Mouse (Mus musculus): ENCODE measurements around the gene Cabp2. TPM values are rescaled to one million over a fixed set of nuclear protein-coding genes. Genes with fewer than 3 reads are reported as not detected.

Gene Cabp2
- not detected in 2 replicates for polyA plus RNA-seq (2021; fragmentation: Nextera tagmentation)
- long read RNA-seq, experiment 1: 0 reads
- long read RNA-seq, experiment 2: 0 reads

DNA sequence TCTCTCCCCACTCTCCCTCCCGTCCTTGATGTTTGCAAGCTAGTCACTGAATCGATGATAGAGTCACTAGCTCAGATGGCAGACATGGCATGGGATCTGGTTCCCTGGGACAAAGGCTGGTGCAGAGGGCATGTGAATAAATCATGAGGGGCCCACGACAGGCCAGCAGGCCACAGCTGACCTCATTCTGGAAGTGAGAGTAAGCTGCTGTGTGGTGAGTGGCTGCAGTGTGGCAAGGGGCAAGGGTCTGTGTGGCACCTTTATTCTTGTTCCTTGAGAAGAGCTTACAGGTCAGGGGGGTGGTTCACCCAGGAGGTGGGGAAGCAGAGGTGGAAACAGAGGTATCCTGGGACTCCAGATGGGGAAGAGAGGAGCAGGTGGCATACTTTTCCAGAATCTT, at the start of gene Cabp2:
Gene Cabp2, plus strand, starts transcription at position 185 of the 400 bp plus-strand sequence.

DNA sequence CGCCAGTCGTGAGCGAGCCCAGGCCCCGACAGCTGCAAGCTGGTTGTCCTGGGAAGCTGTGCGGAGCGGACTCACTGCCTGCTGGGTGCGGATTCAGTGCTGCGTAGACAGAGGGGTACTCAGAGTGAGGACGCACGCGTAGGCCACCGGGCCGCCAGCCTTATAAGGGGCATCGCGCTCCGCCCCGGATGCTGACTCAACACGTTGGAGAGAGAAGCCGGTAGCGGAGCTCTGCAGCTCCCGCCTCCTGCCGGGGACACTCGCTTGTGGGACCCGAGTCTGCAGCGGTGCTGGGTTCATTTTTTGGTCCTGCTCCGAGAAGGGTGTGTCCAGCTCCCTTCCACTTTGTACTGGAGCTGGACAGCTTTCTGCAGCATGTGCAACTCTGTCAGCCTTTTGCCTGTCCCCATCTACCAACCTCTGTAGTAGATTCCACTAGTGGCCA, 43.6 kb upstream of the Cabp2 start, which contains the start of gene Gstp1:
Gene Gstp1, minus strand, starts transcription at position 198 of the 445 bp plus-strand sequence.

DNA sequence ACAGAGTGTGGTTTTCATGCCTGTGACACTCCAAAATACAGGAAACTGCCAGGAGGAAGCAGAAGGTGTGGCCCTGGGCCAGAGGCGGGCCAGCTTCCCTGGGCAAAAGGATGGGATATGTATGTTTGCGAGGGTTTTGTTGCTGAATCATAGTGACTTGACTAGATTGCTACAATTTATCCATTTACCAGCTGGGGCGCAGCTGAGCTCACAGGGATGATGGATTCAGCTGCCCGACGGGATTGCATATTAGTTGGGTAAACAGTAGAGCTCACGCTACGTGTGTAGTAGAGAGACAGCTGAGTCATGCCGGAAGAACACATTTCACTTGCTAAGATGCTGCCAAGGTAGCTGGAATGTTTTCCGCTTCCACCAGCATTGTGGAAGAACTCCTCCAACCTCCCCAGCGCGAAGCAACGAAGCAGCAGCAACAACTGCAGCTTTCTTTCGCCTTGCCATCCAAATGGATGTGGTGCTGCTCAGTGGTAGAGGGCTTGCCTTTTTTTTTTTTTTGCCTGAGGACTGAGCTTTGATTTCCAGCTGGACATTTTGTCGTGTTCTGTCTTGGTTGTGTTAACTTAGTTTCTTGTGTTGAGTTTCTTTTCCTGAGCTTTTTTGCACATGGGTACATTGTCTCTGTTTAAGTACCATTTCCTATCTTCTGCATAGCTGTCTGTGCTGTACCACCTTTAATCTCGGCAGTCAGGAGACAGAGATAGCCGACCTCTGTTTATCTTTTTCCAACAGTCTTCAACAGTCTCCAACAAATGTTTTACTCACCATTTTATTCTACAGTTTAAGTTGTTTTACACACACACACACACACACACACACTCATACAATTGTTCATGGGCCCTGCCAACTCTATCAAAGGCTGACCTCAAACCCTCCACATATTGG, 35.2 kb upstream of the Cabp2 start, which contains the start of gene Gstp2:
Gene Gstp2, minus strand, starts transcription at position 58 of the 900 bp plus-strand sequence.

DNA sequence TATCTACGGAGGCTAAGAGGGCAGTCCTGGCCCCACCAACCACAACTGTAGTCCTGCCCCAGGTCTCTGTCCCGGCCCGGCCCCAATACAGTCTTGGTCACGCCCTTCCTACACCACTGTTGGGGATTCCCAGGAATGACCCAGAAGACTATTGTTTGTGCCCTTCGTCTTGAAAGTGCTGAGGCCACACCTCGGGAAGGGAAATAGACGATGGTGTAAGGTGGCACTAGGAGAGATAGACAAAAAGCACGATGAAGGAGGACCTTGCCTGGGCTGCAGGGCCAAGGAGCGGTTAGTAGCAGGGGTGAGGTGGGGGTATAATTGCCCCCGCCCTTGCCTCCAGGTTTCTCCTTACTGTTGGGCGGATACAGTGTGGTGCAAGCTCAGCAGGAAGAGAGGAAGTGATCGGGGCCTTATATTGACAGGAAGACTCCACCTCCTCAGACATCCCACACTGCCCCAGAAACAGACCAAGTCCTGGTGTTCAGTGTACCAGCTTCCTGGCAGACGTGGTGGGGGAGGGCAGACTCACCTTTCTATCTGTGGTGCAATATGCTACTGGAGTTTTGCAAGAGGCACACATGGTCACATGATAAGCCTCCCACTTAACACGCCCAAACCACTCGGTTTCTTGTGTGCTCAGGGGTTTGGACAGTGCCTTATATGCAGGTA, 22.2 kb upstream of the Cabp2 start, which contains the start of gene Gstp3:
Gene Gstp3, minus strand, starts transcription at position 501 of the 672 bp plus-strand sequence.

DNA sequence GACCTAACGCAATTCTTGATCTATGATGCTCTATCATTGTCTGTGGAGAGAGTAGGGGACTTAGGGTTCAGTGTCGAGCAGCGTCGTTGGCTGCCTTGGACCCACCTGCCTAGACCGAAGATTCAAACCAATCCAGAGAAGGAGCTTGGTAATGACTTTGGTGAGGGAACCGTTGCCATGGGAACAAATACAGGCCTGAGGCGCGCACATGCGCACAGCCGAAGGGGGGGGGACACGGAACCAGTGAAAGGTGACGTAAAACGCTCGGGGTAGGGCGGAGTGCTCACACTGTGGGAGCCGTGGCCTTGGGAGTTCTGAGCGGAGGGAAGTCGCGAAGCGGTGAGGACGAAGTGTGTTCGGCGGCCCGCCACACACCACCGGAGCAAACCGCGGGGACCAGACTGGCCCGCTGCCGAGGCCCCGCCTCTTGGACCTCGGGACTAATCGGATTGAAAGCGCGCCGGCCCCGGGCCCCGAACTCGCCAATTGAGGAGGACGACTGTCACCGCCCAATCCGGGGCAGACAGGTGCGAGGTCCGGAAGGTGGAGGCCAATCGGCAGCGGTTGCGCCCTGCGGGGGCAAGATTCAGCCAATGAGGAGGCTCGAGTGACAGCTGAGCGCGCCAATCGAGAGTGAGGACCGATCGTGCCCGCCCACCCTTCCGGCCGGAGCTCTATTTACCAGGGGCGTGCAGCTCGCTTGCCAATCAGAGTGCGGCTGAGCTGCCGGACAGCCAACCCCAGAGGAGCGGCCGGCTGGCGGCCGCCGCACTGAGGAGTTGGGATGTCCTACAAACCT, 15.5 kb downstream of the Cabp2 start, which contains the start of gene Cdk2ap2:
Gene Cdk2ap2, plus strand, starts transcription at position 541 of the 799 bp plus-strand sequence.

DNA sequence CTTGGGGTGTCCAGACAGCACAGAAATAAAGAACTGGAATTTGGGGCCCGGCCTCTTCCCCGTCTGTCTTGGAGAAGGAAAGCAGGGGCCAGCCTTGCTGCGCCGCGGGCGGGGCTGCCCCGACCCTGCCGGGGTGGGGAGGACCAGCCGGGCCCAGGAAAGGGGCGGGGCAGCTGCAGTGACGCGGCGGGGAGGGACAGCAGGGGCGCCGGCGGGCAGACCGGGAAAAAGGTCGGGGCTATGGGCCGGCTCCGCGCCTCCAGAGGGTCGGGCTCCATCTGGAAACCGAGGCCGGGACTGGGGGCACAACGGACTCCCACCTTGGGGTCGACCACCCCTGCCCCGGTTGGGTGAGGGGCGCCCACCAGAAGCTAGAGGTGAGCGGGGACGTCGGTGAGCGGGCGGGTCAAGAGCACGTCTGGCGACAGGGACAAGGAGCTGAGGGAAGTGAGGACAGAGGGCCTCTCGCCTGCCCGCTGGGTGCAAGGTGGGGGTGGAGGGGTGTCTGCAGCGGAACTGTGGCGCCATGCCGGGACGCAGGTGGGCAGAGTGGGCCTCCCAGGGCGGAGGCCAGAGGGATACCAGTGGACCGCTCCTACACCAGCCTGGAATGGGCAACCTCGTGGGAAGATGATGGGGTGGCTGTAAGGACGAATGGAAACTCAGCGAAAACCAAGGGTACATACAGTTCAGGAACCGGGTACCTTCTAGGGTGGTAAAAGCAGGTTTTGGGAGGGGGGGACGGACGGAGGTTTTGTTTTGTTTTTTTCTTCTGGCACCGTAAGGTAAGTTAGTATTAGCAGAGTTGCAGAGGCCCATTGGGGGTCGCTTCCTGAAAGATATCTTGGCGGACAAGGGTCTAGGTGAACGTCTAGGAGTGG, 18.7 kb downstream of the Cabp2 start, which contains the start of gene Pitpnm1:
Gene Pitpnm1, plus strand, starts transcription at position 162 of the 881 bp plus-strand sequence.

DNA sequence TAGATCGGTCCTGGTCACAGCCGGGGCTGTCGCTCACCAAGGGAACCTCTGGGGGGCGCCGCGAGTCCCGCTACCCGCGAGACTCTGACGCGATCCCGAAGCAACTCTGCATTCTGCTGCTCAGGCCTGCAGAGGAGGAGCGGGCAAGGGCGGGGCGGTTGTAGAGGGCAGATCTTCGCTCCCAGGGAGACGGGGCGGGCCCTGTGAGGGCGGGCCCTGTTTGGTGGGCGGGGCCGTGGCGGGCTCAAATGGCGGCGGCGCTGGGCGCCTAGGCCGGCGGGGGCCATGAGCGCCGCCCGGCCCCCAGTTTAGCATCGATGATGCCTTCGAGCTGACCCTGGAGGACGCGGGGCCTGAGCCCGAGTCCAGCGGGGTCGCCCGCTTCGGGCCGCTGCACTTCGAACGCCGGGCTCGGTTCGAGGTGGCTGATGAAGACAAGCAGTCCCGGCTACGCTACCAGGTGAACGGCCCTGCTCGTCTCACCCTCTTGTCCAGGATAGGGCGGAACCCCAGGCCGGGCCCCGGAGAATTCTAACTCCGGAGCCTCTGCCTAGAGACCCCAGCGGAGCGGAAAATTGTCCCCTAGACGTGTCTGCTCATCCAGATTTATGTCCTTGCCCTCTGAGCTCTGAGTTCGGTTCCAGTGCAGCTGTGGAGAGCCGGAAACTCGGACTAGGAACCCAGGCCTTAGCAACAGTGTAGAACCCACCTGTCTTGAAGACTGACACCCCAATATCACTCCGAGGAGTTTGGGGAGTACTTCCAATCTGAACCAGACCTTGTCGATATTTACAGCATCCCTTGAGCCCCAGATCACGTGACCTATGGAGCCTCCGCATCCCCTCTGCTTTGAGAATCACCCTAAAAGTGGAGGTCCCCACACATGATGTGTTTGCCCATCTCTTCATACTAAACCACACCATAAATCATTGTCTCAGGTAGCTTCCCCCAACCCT, 44.6 kb downstream of the Cabp2 start, which contains the start of gene Aip:
Gene Aip, minus strand, starts transcription at position 118 of the 956 bp plus-strand sequence.

Other genes starting within 250 kb of the Cabp2 start
- gene Chka, start 229.8 kb upstream of the Cabp2 start, polyA plus RNA-seq (2021; fragmentation: Nextera tagmentation): 19.4 and 20.0 TPM in 2 replicates
- gene Tcirg1, start 174.4 kb upstream of the Cabp2 start, polyA plus RNA-seq (2021; fragmentation: Nextera tagmentation): 3.9 and 4.3 TPM in 2 replicates
- 575 and 594 TPM in 2 replicates for gene Ndufs8, start 168.8 kb upstream of the Cabp2 start, polyA plus RNA-seq (2021; fragmentation: Nextera tagmentation)
- gene Aldh3b1, start 151.8 kb upstream of the Cabp2 start, polyA plus RNA-seq (2021; fragmentation: Nextera tagmentation): 7.0 and 8.7 TPM in 2 replicates
- 25.0 and 27.9 TPM in 2 replicates for gene Unc93b1, start 146.4 kb upstream of the Cabp2 start, polyA plus RNA-seq (2021; fragmentation: Nextera tagmentation)
- gene Aldh3b3, start 122.9 kb upstream of the Cabp2 start, polyA plus RNA-seq (2021; fragmentation: Nextera tagmentation): not detected in 2 replicates
- 2.3 and 2.5 TPM in 2 replicates for gene Aldh3b2, start 109.2 kb upstream of the Cabp2 start, polyA plus RNA-seq (2021; fragmentation: Nextera tagmentation)
- gene Acy3, start 95.0 kb upstream of the Cabp2 start, polyA plus RNA-seq (2021; fragmentation: Nextera tagmentation): 2.2 and 3.3 TPM in 2 replicates
- 0.10 TPM in 1 of 2 replicates, not detected in the other for gene Tbx10, start 88.8 kb upstream of the Cabp2 start, polyA plus RNA-seq (2021; fragmentation: Nextera tagmentation)
- 22.0 and 24.3 TPM in 2 replicates for gene Nudt8, start 81.0 kb upstream of the Cabp2 start, polyA plus RNA-seq (2021; fragmentation: Nextera tagmentation)
- 0.09 and 0.10 TPM in 2 replicates for gene Gm49405, start 81.0 kb upstream of the Cabp2 start, polyA plus RNA-seq (2021; fragmentation: Nextera tagmentation)
- gene Doc2g, start 78.3 kb upstream of the Cabp2 start, polyA plus RNA-seq (2021; fragmentation: Nextera tagmentation): 2.8 and 2.9 TPM in 2 replicates
- 448 and 464 TPM in 2 replicates for gene Ndufv1, start 68.8 kb upstream of the Cabp2 start, polyA plus RNA-seq (2021; fragmentation: Nextera tagmentation)
- 1,221 and 1,279 TPM in 2 replicates for gene Gstp1, start 43.6 kb upstream of the Cabp2 start, polyA plus RNA-seq (2021; fragmentation: Nextera tagmentation)
- gene Gstp2, start 35.6 kb upstream of the Cabp2 start, polyA plus RNA-seq (2021; fragmentation: Nextera tagmentation): 2.1 and 2.8 TPM in 2 replicates
- gene Gstp3, start 22.0 kb upstream of the Cabp2 start, polyA plus RNA-seq (2021; fragmentation: Nextera tagmentation): not detected in 2 replicates
- 59.8 and 62.1 TPM in 2 replicates for gene Cdk2ap2, start 15.6 kb downstream of the Cabp2 start, polyA plus RNA-seq (2021; fragmentation: Nextera tagmentation)
- gene Pitpnm1, start 18.4 kb downstream of the Cabp2 start, polyA plus RNA-seq (2021; fragmentation: Nextera tagmentation): 52.0 and 59.9 TPM in 2 replicates
- gene Aip, start 44.3 kb downstream of the Cabp2 start, polyA plus RNA-seq (2021; fragmentation: Nextera tagmentation): 204 and 212 TPM in 2 replicates
- gene Gpr152, start 58.2 kb downstream of the Cabp2 start, polyA plus RNA-seq (2021; fragmentation: Nextera tagmentation): not detected in 2 replicates
- 0.04 TPM in 1 of 2 replicates, not detected in the other for gene Cabp4, start 62.5 kb downstream of the Cabp2 start, polyA plus RNA-seq (2021; fragmentation: Nextera tagmentation)
- 101 and 105 TPM in 2 replicates for gene Coro1b, start 67.0 kb downstream of the Cabp2 start, polyA plus RNA-seq (2021; fragmentation: Nextera tagmentation)
- gene Ptprcap, start 72.0 kb downstream of the Cabp2 start, polyA plus RNA-seq (2021; fragmentation: Nextera tagmentation): 1.2 and 2.0 TPM in 2 replicates
- 7.5 and 9.5 TPM in 2 replicates for gene Rps6kb2, start 81.8 kb downstream of the Cabp2 start, polyA plus RNA-seq (2021; fragmentation: Nextera tagmentation)
- gene Carns1, start 93.9 kb downstream of the Cabp2 start, polyA plus RNA-seq (2021; fragmentation: Nextera tagmentation): 2.8 and 2.9 TPM in 2 replicates
- 0.19 TPM in 1 of 2 replicates, not detected in the other for gene Tbc1d10c, start 109.7 kb downstream of the Cabp2 start, polyA plus RNA-seq (2021; fragmentation: Nextera tagmentation)
- 345 and 357 TPM in 2 replicates for gene Ppp1ca, start 110.5 kb downstream of the Cabp2 start, polyA plus RNA-seq (2021; fragmentation: Nextera tagmentation)
- 5.9 and 6.0 TPM in 2 replicates for gene Rad9a, start 120.1 kb downstream of the Cabp2 start, polyA plus RNA-seq (2021; fragmentation: Nextera tagmentation)
- gene Clcf1, start 132.7 kb downstream of the Cabp2 start, polyA plus RNA-seq (2021; fragmentation: Nextera tagmentation): 0.18 and 0.26 TPM in 2 replicates
- not detected in 2 replicates for gene AC109138.7, start 132.8 kb downstream of the Cabp2 start, polyA plus RNA-seq (2021; fragmentation: Nextera tagmentation)
- 27.9 and 28.1 TPM in 2 replicates for gene Pold4, start 150.3 kb downstream of the Cabp2 start, polyA plus RNA-seq (2021; fragmentation: Nextera tagmentation)
- gene Ssh3, start 187.6 kb downstream of the Cabp2 start, polyA plus RNA-seq (2021; fragmentation: Nextera tagmentation): 4.5 and 4.9 TPM in 2 replicates
- 37.6 and 39.0 TPM in 2 replicates for gene Ankrd13d, start 201.6 kb downstream of the Cabp2 start, polyA plus RNA-seq (2021; fragmentation: Nextera tagmentation)
- 53.7 and 55.0 TPM in 2 replicates for gene Grk2, start 224.6 kb downstream of the Cabp2 start, polyA plus RNA-seq (2021; fragmentation: Nextera tagmentation)